Mouse (Mus musculus): Measurements from ENCODE around the gene Slc5a5. TPM values are rescaled to one million over a fixed set of nuclear protein-coding genes. Genes with fewer than 3 reads are reported as not detected.
A peak's percentile ranks its signal among the peaks of the same experiment; 100 is the strongest.
"Not testable (repeated sequence)": the region's sequence is repeated elsewhere in the genome, so short reads cannot be mapped to it uniquely, and the experiment has no call there.

Gene Slc5a5
- polyA plus RNA-seq, 1 experiment from 2014 or later: not detected

GRCm38 (mm10) chr8:70896316-70897020 is 3.9 kb upstream of the Slc5a5 start:
- WGBS (ENCODE audit: missing documents): 2% methylated on average over 25 of the region's 25 CpGs
- Histone ChIP-seq H3K4me3 (ENCODE audit: inconsistent target) (peak overlapping the region; percentile 90), H3K36me3 (ENCODE audit: inconsistent target) (peaks cover 20% of the 10 kb centered on the region), H3K79me2 (ENCODE audit: inconsistent target) (peaks cover 15% of the 10 kb centered on the region), H3K27ac (peak overlapping the region; percentile 54)

- not testable (repeated sequence) for H3K27ac ChIP-seq
- Histone ChIP-seq H3K4me3 (ENCODE audit: inconsistent target) (peak overlapping the region; percentile 90), H3K36me3 (ENCODE audit: inconsistent target) (peaks cover 20% of the 10 kb centered on the region), H3K79me2 (ENCODE audit: inconsistent target) (peaks cover 15% of the 10 kb centered on the region)
- 87% methylated on average over 19 of the region's 24 CpGs for WGBS (ENCODE audit: missing documents)
Observed at GRCm38 (mm10) chr8:70895571-70896259, 3.2 kb upstream of the Slc5a5 start.

GRCm38 (mm10) chr8:70894771-70895545 is 2.4 kb upstream of the Slc5a5 start:
- Histone ChIP-seq H3K27ac (no peak overlapping the region), H3K79me2 (ENCODE audit: inconsistent target) (peaks cover 15% of the 10 kb centered on the region), H3K4me3 (ENCODE audit: inconsistent target) (no peak overlapping the region), H3K36me3 (ENCODE audit: inconsistent target) (peaks cover 20% of the 10 kb centered on the region)
- 91% methylated on average over 8 of the region's 8 CpGs for WGBS (ENCODE audit: missing documents)

DNA sequence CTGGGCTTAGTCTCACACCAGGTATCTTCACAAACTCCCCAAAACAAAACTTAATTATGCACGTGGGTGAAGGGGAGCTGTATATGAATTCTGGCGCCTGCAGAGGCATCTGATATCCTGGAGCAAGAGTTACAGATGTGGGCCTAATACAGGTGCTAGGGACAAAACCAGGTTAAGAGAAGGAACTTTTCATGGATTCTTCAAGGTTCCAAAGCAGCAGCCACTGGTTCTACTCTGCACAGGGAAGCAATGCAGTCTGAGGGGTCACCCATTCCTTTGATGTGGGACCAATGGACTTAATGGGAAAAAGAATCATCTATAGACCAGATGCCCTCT is 1.8 kb upstream of the Slc5a5 start:
- peaks cover 15% of the 10 kb centered on the region for H3K79me2 ChIP-seq (ENCODE audit: inconsistent target)
- WGBS (ENCODE audit: missing documents): 95% methylated on average over 2 of the region's 2 CpGs
- no peak overlapping the region for H3K27ac ChIP-seq
- H3K36me3 ChIP-seq (ENCODE audit: inconsistent target): peaks cover 20% of the 10 kb centered on the region
- no peak overlapping the region for H3K4me3 ChIP-seq (ENCODE audit: inconsistent target)

GRCm38 (mm10) chr8:70893656-70894384 is 1.3 kb upstream of the Slc5a5 start:
- H3K36me3 ChIP-seq (ENCODE audit: inconsistent target): peaks cover 20% of the 10 kb centered on the region
- no peak overlapping the region for H3K4me3 ChIP-seq (ENCODE audit: inconsistent target)
- H3K27ac ChIP-seq: no peak overlapping the region
- WGBS (ENCODE audit: missing documents): 50% methylated on average over 12 of the region's 12 CpGs
- H3K79me2 ChIP-seq (ENCODE audit: inconsistent target): peaks cover 15% of the 10 kb centered on the region

DNA sequence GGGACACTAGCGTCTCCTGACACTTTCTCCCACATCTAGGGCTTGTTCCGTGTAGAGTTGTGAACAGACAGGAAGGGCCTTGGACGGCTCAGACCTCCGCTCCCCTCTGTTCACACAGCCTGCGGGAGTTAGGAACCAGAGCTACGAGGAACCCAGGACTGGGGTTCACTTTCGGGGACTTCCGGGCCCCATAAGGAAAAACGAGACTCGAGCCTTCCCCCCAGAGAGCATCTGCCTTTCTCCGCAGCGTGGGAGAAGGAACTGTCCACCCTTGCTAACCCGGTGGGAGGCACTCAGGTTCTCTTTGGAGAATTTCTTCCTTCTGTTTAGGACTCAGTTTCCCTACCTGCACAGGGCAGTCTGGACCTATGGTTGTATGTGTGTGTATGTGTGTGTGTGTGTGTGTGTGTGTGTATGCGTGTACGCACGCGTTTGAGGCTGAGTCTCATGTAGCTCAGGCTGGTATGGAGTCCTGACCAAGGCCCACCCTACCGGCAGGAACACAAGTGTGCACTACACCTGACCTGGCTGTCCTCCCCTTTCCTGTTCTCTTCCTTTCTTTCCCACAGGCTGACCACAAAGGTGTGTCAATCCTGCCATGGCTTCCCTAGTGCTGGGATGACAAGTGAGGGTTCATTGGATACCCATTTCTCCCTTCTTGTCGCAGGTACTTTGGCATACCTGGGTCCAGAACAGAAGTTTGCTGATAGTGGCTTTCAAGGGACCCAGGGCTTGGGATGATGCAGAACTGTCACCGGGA is 519 bp upstream of the Slc5a5 start:
- H3K36me3 ChIP-seq (ENCODE audit: inconsistent target): peaks cover 20% of the 10 kb centered on the region
- H3K4me3 ChIP-seq (ENCODE audit: inconsistent target): no peak overlapping the region

DNA sequence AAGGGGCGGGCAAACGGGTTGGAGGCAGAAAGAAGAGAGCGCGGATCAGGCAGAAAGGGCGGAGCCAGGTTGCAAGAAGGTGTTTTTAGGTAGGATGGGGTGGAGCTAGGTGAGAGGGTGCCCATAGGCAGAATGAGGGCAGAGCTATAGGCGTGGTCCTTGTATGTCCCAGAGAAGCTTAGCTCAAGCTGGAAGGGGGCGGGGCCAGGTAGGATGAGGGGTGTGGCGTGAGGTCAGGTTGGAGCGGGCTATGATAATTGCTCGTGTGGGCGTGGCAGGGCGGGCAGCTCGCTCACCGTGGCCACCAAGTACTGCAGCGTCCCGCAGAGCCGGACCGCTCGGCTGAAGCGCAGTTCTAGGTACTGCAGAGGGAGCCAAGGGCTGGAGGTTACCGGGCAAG is 1.2 kb downstream of the Slc5a5 start:
- Histone ChIP-seq H3K79me2 (ENCODE audit: inconsistent target) (peaks cover 8% of the 10 kb centered on the region), H3K36me3 (ENCODE audit: inconsistent target) (peaks cover 20% of the 10 kb centered on the region), H3K27ac (no peak overlapping the region), H3K4me3 (ENCODE audit: inconsistent target) (no peak overlapping the region)
- 18% methylated on average over 21 of the region's 21 CpGs for WGBS (ENCODE audit: missing documents)

More for the DNA sequence above, 519 bp upstream of the Slc5a5 start:
- no peak overlapping the region for H3K27ac ChIP-seq
- H3K79me2 ChIP-seq (ENCODE audit: inconsistent target): peaks cover 15% of the 10 kb centered on the region
- WGBS (ENCODE audit: missing documents): 45% methylated on average over 19 of the region's 20 CpGs

GRCm38 (mm10) chr8:70890656-70891055 is 1.9 kb downstream of the Slc5a5 start:
- Histone ChIP-seq H3K4me3 (ENCODE audit: inconsistent target) (no peak overlapping the region), H3K36me3 (ENCODE audit: inconsistent target) (peaks cover 18% of the 10 kb centered on the region), H3K27ac (no peak overlapping the region), H3K79me2 (ENCODE audit: inconsistent target) (peaks cover 1% of the 10 kb centered on the region; the same call in 1 of the 2 replicates)
- WGBS (ENCODE audit: missing documents): 82% methylated on average over 5 of the region's 5 CpGs

DNA sequence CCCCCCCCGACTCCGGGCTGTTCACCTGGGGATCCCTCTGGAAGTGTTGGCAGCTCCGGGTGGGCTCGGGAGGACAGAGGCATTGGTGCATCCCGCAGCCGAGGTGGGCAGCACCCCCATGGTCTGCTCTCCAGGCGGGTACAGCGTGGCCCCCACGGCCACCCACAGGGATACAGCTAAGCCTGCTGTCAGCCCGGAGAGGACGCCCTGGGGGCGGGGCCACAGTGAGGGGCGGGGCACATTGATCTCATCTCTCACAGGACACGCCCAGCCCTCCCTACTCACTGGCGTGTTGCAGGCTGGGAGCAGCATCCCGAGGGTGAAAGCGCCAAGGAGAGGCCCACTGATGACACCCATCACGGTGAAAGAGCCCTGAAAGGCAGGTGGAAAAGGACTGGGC is 4.9 kb downstream of the Slc5a5 start:
- WGBS (ENCODE audit: missing documents): 11% methylated on average over 16 of the region's 18 CpGs
- no peaks in the 10 kb centered on the region for H3K36me3 ChIP-seq (ENCODE audit: inconsistent target)
- H3K79me2 ChIP-seq (ENCODE audit: inconsistent target): no peaks in the 10 kb centered on the region
- no peak overlapping the region for H3K4me3 ChIP-seq (ENCODE audit: inconsistent target)
- H3K27ac ChIP-seq: no peak overlapping the region

DNA sequence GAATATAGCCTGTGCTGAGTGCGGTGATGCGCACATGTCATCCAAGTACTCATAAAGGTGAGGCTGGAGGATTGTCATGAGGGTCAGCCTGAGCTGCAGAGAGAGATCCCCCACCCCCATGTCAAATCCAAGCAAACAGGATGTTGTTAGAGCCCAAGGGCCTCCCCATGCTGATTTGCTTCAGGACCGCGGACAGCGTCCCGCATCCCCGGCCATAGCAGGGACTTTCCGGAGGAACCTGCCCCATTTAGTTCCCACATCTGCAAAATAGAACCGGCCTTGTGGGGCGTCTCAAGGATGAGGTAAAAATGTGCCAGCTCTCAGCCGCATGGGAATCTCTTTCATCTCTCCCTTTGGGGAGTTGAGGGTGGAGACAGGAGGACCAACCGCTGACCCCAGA is 6.9 kb downstream of the Slc5a5 start:
- Histone ChIP-seq H3K4me3 (ENCODE audit: inconsistent target) (no peak overlapping the region), H3K36me3 (ENCODE audit: inconsistent target) (no peaks in the 10 kb centered on the region), H3K27ac (no peak overlapping the region), H3K79me2 (ENCODE audit: inconsistent target) (no peaks in the 10 kb centered on the region)
- 13% methylated on average over 12 of the region's 12 CpGs for WGBS (ENCODE audit: missing documents)

- Histone ChIP-seq H3K36me3 (ENCODE audit: inconsistent target) (no peaks in the 10 kb centered on the region), H3K4me3 (ENCODE audit: inconsistent target) (no peak overlapping the region), H3K27ac (no peak overlapping the region), H3K79me2 (ENCODE audit: inconsistent target) (no peaks in the 10 kb centered on the region)
- WGBS (ENCODE audit: missing documents): 68% methylated on average over 10 of the region's 10 CpGs
Observed at GRCm38 (mm10) chr8:70884683-70885082, 7.9 kb downstream of the Slc5a5 start.

- H3K27ac ChIP-seq: no peak overlapping the region
- 86% methylated on average over 4 of the region's 4 CpGs for WGBS (ENCODE audit: missing documents)
- no peak overlapping the region for H3K4me3 ChIP-seq (ENCODE audit: inconsistent target)
- no peaks in the 10 kb centered on the region for H3K36me3 ChIP-seq (ENCODE audit: inconsistent target)
- no peaks in the 10 kb centered on the region for H3K79me2 ChIP-seq (ENCODE audit: inconsistent target)
Observed at GRCm38 (mm10) chr8:70884186-70884585, 8.4 kb downstream of the Slc5a5 start.

GRCm38 (mm10) chr8:70880546-70880945 is 12.0 kb downstream of the Slc5a5 start:
- 50% methylated on average over 11 of the region's 11 CpGs for WGBS (ENCODE audit: missing documents)
- H3K36me3 ChIP-seq (ENCODE audit: inconsistent target): no peaks in the 10 kb centered on the region
- no peaks in the 10 kb centered on the region for H3K79me2 ChIP-seq (ENCODE audit: inconsistent target)
- H3K4me3 ChIP-seq (ENCODE audit: inconsistent target): no peak overlapping the region
- H3K27ac ChIP-seq: no peak overlapping the region

DNA sequence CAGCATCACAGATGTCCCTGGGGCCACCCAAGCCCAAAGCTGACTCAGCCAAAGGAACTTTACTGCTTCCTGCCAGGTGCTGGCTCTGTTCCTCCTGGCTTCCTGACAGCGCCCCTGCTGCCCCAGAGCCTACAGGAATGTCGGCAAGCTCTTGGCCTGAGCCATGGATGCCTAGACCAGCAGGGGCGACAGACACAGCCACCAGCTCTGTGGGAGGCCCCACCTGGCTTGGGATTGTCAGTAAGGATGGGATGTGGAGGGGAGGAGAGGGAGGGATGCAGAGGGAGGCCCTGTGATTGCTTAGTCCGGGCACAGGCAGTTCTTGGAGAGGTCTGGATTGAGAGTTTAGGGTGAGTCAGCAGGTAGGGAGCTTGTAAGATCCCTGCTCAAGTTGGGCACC is 12.4 kb downstream of the Slc5a5 start:
- H3K36me3 ChIP-seq (ENCODE audit: inconsistent target): no peaks in the 10 kb centered on the region
- H3K79me2 ChIP-seq (ENCODE audit: inconsistent target): no peaks in the 10 kb centered on the region
- H3K4me3 ChIP-seq (ENCODE audit: inconsistent target): no peak overlapping the region
- no peak overlapping the region for H3K27ac ChIP-seq
- 10% methylated on average over 4 of the region's 4 CpGs for WGBS (ENCODE audit: missing documents)

Data from macrophage (primary cell).